In the genomic region with DNA sequence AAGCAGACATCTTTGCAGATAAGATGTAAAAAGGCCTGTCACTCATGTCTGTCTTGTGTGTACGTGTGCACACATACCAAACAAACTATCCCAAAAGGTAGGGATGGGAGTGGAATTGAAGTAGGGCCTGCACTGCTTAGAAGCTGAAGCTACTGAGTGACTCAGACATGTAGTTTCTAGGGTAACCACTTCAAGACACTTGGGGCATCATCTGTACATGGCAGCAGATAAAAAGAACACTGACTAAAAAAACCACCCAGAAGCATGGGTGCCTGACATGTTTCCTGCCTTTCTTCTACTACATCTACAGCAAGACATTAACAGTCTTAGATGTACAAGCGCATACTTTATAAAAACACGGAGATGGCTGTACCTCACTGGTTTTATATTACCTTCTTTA, we compare ENCODE assay signal across 27 mouse cellular contexts. TPM values are rescaled to one million over a fixed set of nuclear protein-coding genes. Genes with fewer than 3 reads are reported as not detected.
DNase-seq lines count a peak whose midpoint lies in the region; ATAC-seq and TF ChIP-seq lines count a peak whose summit lies in the region.
"Had no signal": no experiment of that assay in that cellular context is flagged by ENCODE, and none has a peak within 500 bp of the region (broad histone marks: within the 10 kb centered on the region; RNA-seq: fewer than 3 reads in every experiment).

No protein-coding gene starts in this region.

- H3K9ac ChIP-seq in midbrain, postnatal 0 days (replicated peaks; ENCODE audit: low read length, poor library complexity, severe bottlenecking) = no peak overlapping the region
- H3K9ac ChIP-seq: embryonic facial prominence, embryonic 13.5 days; forebrain, embryonic 12.5 days; forebrain, embryonic 15.5 days; heart, embryonic 12.5 days; hindbrain, embryonic 12.5 days; hindbrain, embryonic 15.5 days had no signal

- peak; percentile 64 for DNase-seq in CD4-positive helper T cell, adult 2 months (ENCODE audit: low read depth, low spot score)
- peak; percentile 27 for DNase-seq in T-cell, adult 2 months (ENCODE audit: low spot score)
- no peak for DNase-seq in right cerebral cortex, postnatal 25 days
- DNase-seq in midbrain, postnatal 0 days (ENCODE audit: low spot score) = no peak
- DNase-seq: adrenal gland, adult 2 months; adrenal gland, postnatal 14 days; cerebellum, adult 11 months; cerebellum, adult 2 months; cerebellum, adult 9-11 months; cerebellum, postnatal 25 days; embryo, embryonic 11 days; gastrocnemius, postnatal 25 days; heart, adult 18-20 months; heart, postnatal 14 days had no signal

- no peaks in the 10 kb centered on the region for H3K9me3 ChIP-seq in megakaryocyte, embryonic 14.5 days
- H3K9me3 ChIP-seq in midbrain, postnatal 0 days (ENCODE audit: low read length) = no peaks in the 10 kb centered on the region
- H3K9me3 ChIP-seq: embryonic facial prominence, embryonic 10.5 days; embryonic facial prominence, embryonic 13.5 days; forebrain, embryonic 12.5 days; forebrain, embryonic 15.5 days; heart, embryonic 12.5 days; hindbrain, embryonic 12.5 days; hindbrain, embryonic 15.5 days had no signal

- peaks cover 59% of the 10 kb centered on the region for H3K36me3 ChIP-seq in megakaryocyte, embryonic 14.5 days (replicated peaks; ENCODE audit: low read length)
- 0 out of 2 replicates have a peak, but pooled peaks cover 3% of the 10 kb centered on the region for H3K36me3 ChIP-seq in midbrain, postnatal 0 days (ENCODE audit: insufficient read depth, low read length)
- H3K36me3 ChIP-seq: forebrain, embryonic 12.5 days; hindbrain, embryonic 15.5 days had no signal

- TF ChIP-seq CTCF in midbrain, postnatal 0 days (IDR thresholded peaks at IDR 0.05) = no peak

- H3K4me1 ChIP-seq in megakaryocyte, embryonic 14.5 days = peaks cover 65% of the 10 kb centered on the region
- H3K4me1 ChIP-seq in midbrain, postnatal 0 days (ENCODE audit: insufficient read depth, low read length) = peaks cover 6% of the 10 kb centered on the region; the same call in 1 of the 2 replicates

- WGBS in midbrain, postnatal 0 days = 85% methylated on average over 3 of the region's 3 CpGs

- H3K4me2 ChIP-seq in midbrain, postnatal 0 days (ENCODE audit: low read depth, low read length, poor library complexity, severe bottlenecking) = no peak overlapping the region
- H3K4me2 ChIP-seq: embryonic facial prominence, embryonic 13.5 days; forebrain, embryonic 12.5 days; forebrain, embryonic 15.5 days; heart, embryonic 12.5 days; hindbrain, embryonic 12.5 days; hindbrain, embryonic 15.5 days had no signal

- no peak for ATAC-seq in megakaryocyte, adult 5-6 weeks (ENCODE audit: poor library complexity, severe bottlenecking)
- ATAC-seq in midbrain, postnatal 0 days (ENCODE audit: low FRiP score) = no peak
- ATAC-seq: forebrain, embryonic 15.5 days; Patski had no signal

- H3K27ac ChIP-seq in midbrain, postnatal 0 days (ENCODE audit: low read depth, low read length) = no peak overlapping the region
- H3K27ac ChIP-seq: embryonic facial prominence, embryonic 10.5 days; embryonic facial prominence, embryonic 13.5 days; forebrain, embryonic 12.5 days; forebrain, embryonic 15.5 days; hindbrain, embryonic 12.5 days; hindbrain, embryonic 15.5 days had no signal

- H3K4me3 ChIP-seq in megakaryocyte, embryonic 14.5 days (replicated peaks) = peak overlapping the region; percentile 3
- H3K4me3 ChIP-seq in midbrain, postnatal 0 days (ENCODE audit: low read depth, low read length) = no peak overlapping the region
- H3K4me3 ChIP-seq: embryonic facial prominence, embryonic 10.5 days; embryonic facial prominence, embryonic 13.5 days; erythroblast, embryonic 14.5 days; forebrain, embryonic 12.5 days; forebrain, embryonic 15.5 days; heart, embryonic 12.5 days; hindbrain, embryonic 12.5 days; hindbrain, embryonic 15.5 days had no signal

- H3K27me3 ChIP-seq in megakaryocyte, embryonic 14.5 days (replicated peaks) = no peaks in the 10 kb centered on the region
- no peaks in the 10 kb centered on the region for H3K27me3 ChIP-seq in midbrain, postnatal 0 days (ENCODE audit: insufficient read depth, low read length)
- H3K27me3 ChIP-seq: embryonic facial prominence, embryonic 13.5 days; forebrain, embryonic 12.5 days; forebrain, embryonic 15.5 days; heart, embryonic 12.5 days; hindbrain, embryonic 12.5 days; hindbrain, embryonic 15.5 days; Patski had no signal

RNA-seq across cellular contexts. Expression of a gene that starts 4.9 kb away (rescaled TPM):
- 0.47 and 3.7 TPM in 2 replicates for polyA plus RNA-seq in megakaryocyte, embryonic 14.5 days (2012; ENCODE audit: insufficient read depth, low replicate concordance)
- 79.0 and 83.3 TPM in 2 replicates for total RNA-seq in megakaryocyte, adult 5-6 weeks (2015)
- 37.7 and 39.5 TPM in 2 replicates for total RNA-seq in megakaryocyte, adult 5-6 weeks (2017)
- total RNA-seq in midbrain, postnatal 0 days (2014; rRNA removed) = 19.8 and 20.0 TPM in 2 replicates
- 12.7 and 13.7 TPM in 2 replicates for polyA plus RNA-seq in midbrain, postnatal 0 days (2015; fragmentation: Nextera tagmentation; extraction: Ambion mirVana)

RNA-seq across cellular contexts. Expression of a gene that starts 5.0 kb away (rescaled TPM):
- 1.5 TPM in 1 of 2 replicates, not detected in the other for polyA plus RNA-seq in megakaryocyte, embryonic 14.5 days (2012; ENCODE audit: insufficient read depth, low replicate concordance)
- 0.32 TPM in 1 of 2 replicates, not detected in the other for total RNA-seq in megakaryocyte, adult 5-6 weeks (2015)
- not detected in 2 replicates for total RNA-seq in megakaryocyte, adult 5-6 weeks (2017)
- total RNA-seq in midbrain, postnatal 0 days (2014; rRNA removed) = 28.4 and 30.4 TPM in 2 replicates
- 150 and 155 TPM in 2 replicates for polyA plus RNA-seq in midbrain, postnatal 0 days (2015; fragmentation: Nextera tagmentation; extraction: Ambion mirVana)
- total RNA-seq: common myeloid progenitor, adult 5-6 weeks; hematopoietic stem cell, adult 5-6 weeks had no signal

Comparison
In these comparisons a context has a peak if more than half of its experiments do, and no peak if none do; other contexts are left out.
1. DNase-seq: peak in CD4-positive helper T cell, adult 2 months (single experiment) and T-cell, adult 2 months (single experiment); none in right cerebral cortex, postnatal 25 days (single experiment) and midbrain, postnatal 0 days (single experiment).
2. RNA of a gene that starts 5.0 kb away (total RNA-seq): 28.4 to 30.4 TPM in midbrain, postnatal 0 days; 0.32 TPM in megakaryocyte, adult 5-6 weeks; every median in the first group is over 10 times any median in the second.